Mouse (Mus musculus) ovary, adult 2 months (tissue): ENCODE data around the gene Ucn. TPM values are rescaled to one million over a fixed set of nuclear protein-coding genes. Genes with fewer than 3 reads are reported as not detected.

Source experiments
- polyA plus RNA-seq: library from polyadenylated mRNA; depleted of rRNA; stranded (reverse); fragments of >200 nt; gene quantifications from 2 replicates; pipeline ENCODE4 v1.2.3, GENCODE M21; 2012; rRNA removed

The Ucn gene
- not detected in 2 replicates for polyA plus RNA-seq

DNA sequence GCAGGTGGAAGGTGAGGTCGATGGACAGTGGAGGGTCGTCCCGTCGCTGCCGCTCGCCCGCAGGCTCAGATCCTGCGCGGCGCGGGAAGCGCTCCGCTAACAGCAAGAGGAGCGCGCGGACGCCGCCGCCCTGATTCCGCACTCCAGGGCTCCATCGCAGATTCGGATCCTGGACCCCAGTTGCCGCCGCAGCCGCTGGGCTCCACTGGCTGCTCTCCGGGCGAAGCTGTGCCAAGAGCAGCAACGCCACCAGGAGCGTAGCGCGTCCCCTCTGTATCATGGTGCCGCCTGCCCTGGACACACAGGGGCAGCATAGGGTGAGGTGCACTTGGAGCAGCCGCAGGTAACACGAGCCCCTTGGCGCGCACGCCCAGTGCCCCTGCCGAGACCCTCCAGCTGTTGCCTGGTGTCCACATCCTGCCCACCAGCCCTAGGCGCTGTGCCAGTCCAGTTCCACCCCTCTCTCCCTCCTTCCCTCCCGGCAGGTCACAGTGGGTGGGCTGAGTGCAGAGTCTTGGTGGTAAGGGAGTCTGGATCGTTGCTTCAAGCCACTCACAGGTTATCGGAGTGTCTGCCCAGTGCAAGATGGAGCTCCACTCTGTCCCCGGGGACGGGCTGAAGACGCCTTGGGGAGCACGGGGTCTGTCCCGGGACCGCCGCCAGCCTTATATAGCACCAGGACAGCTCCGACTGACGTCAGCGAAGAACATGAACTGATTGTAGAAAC, at the start of gene Ucn:
Gene Ucn, minus strand, starts transcription at position 589 of the 727 bp plus-strand sequence.

DNA sequence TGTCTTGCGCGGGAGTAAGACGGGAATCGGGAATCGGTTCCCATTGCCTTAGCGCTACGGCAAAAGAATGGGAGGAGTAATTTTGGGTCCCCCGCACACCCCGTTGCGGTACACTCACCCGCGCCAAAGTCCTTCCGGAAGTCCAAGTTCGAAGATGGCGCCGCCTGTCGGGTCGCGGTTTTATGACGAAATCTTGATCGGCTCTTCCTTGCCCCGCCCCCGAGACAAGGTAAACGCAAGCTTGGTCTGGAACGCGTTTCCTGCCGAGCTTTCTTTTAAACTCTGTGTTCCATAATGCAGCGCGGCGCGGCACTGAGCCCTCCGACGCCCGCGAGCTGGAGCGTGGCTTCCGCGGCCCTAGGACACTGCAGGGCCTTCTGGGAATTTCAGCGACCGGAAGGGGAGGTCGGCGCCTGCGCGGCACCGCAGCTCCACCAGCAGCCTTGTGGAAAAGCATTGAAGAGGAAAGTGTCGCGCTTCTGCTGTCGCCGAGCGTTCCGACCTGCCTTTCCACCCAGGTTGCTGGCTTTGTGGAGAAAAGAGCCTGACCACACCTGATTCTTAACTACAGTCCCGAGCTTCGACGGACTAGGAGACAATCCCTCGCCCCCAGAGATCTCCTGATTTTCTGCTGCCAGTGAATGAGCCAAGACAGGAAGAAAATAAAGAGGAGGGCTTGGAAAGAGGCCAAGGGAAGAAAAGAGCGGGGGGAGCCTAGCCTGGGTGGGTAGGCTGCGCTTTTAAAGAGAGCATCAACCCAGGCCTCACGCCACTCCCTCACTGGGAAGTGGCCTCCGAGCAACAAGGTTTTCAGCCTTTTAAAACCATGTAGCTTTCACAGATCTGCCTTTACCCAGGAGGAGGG, 41.4 kb upstream of the Ucn start, which contains the start of the genes Gm29609 and Gtf3c2:
Gene Gm29609, minus strand, starts transcription at position 146 of the 865 bp plus-strand sequence.
Gene Gtf3c2, minus strand, starts transcription at position 379 of the 865 bp plus-strand sequence.

DNA sequence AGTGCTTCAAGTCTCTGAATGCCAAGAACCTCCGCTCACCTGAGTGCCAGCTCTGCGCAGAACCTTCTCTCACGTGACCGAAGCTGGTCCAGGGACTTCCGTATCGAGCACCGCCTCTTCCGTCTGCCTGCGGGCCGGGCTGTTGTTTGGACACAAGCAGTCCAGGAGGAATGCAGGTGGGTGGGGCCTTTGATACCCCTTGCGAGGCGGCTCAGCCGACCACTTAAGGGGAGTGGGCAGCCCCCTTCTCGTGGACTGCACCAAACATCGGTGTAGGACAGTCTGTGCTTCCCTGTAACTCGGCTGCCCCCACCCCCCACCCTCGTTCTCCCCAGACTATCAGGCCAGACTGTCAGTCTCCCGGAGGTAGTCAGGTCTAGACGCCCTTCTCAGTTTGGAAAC, 15.5 kb upstream of the Ucn start, which contains the start of gene Mpv17:
Gene Mpv17, minus strand, starts transcription at position 100 of the 402 bp plus-strand sequence.

DNA sequence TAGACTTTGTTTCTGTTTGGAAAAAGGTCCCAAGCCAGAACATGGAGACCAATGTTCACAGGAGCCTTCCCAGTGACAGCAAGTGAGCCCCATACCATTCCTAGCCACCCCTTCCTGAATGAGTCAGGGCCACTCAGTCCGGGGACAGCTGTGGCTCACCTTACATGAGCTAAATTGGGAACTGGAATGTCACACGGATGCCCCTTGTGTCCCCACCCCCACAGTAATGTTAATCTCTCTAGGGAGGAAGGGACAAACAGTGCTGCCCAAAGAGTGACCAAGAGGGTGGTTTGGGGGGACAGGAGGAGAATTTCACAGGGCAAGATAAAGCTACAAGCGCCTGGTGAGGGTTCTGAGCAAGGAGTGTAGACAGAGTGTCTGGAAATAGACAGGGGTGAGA, 22.3 kb downstream of the Ucn start, which contains the start of gene Trim54:
Gene Trim54, plus strand, starts transcription at position 359 of the 400 bp plus-strand sequence.

DNA sequence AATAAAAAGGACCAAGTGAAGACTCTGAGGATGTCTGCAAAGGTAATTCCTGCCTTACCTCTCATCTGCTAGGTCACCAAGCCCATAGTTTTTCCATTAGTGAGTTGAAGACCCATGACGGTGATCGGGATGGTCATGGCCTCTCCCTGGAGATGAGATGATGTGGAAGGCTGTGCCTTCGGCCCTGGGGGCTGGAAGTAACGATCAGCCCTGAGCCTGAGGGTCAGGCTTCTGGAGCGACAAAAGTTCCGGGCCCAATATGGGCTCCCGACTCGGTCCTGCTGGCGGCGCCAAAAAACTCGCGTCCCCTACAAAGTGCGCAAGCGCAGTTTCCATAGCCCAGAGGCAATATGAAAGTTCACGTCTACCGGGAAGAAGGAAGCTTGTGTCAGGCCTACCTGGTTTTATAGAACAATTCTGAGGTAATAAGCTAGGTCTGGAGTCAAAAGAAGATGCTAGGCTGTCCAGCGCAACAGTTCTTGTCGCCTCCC, 30.6 kb downstream of the Ucn start, which contains the start of gene Slc30a3:
Gene Slc30a3, minus strand, starts transcription at position 238 of the 491 bp plus-strand sequence.

DNA sequence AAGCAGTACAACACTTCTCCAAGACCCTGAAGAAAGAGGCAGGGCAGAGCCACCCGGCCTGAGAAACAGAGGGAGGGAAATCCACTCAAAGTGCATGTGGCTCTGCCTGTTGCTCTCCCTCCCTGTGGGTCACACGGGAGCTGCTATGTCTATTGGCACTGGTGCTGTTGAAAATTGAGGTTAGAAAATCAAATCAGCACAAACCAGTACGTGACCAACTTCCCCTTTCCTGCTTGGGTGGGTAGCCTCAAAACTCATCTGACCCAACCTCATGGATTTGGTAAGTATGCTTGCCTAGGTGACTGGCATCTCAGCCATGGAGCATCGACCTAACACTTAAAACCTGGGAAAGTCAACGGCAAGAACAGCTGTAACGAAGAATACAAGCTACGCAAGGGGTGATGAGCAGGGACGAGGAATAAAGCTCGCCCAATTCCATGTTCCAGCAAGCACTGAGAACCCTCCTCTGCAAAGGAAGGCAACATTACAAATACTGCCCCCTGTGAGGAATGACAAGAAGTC, 32.8 kb downstream of the Ucn start, which contains the start of gene Dnajc5g:
Gene Dnajc5g, plus strand, starts transcription at position 472 of the 522 bp plus-strand sequence.

Other genes starting within 250 kb of the Ucn start
- gene Ost4, start 231.0 kb downstream of the Ucn start, polyA plus RNA-seq = 183 and 253 TPM in 2 replicates
- gene Emilin1, start 225.4 kb downstream of the Ucn start, polyA plus RNA-seq = 224 and 300 TPM in 2 replicates
- 67.5 and 91.3 TPM in 2 replicates for gene Khk, start 217.4 kb downstream of the Ucn start, polyA plus RNA-seq
- gene Cgref1, start 193.2 kb downstream of the Ucn start, polyA plus RNA-seq = 10.4 and 10.6 TPM in 2 replicates
- 339 and 366 TPM in 2 replicates for gene Preb, start 178.5 kb downstream of the Ucn start, polyA plus RNA-seq
- 14.7 and 15.3 TPM in 2 replicates for gene Tcf23, start 170.2 kb downstream of the Ucn start, polyA plus RNA-seq
- 117 and 121 TPM in 2 replicates for gene Atraid, start 90.5 kb downstream of the Ucn start, polyA plus RNA-seq
- 31.7 and 33.3 TPM in 2 replicates for gene Slc5a6, start 89.9 kb downstream of the Ucn start, polyA plus RNA-seq
- gene Cad, start 84.0 kb downstream of the Ucn start, polyA plus RNA-seq = 76.0 and 78.1 TPM in 2 replicates
- 0.10 TPM in 1 of 2 replicates, not detected in the other for gene Dnajc5g, start 32.5 kb downstream of the Ucn start, polyA plus RNA-seq
- gene Slc30a3, start 30.6 kb downstream of the Ucn start, polyA plus RNA-seq = 18.2 and 19.2 TPM in 2 replicates
- not detected in 2 replicates for gene Trim54, start 22.1 kb downstream of the Ucn start, polyA plus RNA-seq
- 103 and 145 TPM in 2 replicates for gene Mpv17, start 15.4 kb upstream of the Ucn start, polyA plus RNA-seq
- gene Gm29609, start 41.1 kb upstream of the Ucn start, polyA plus RNA-seq = 3.5 and 6.0 TPM in 2 replicates
- gene Gtf3c2, start 41.3 kb upstream of the Ucn start, polyA plus RNA-seq = 43.0 and 59.5 TPM in 2 replicates
- 110 and 123 TPM in 2 replicates for gene Snx17, start 54.4 kb upstream of the Ucn start, polyA plus RNA-seq
- gene Eif2b4, start 54.6 kb upstream of the Ucn start, polyA plus RNA-seq = 58.4 and 95.8 TPM in 2 replicates
- 86.1 and 89.2 TPM in 2 replicates for gene Zfp513, start 63.5 kb upstream of the Ucn start, polyA plus RNA-seq
- gene Ppm1g, start 81.9 kb upstream of the Ucn start, polyA plus RNA-seq = 107 and 169 TPM in 2 replicates
- gene Nrbp1, start 102.0 kb upstream of the Ucn start, polyA plus RNA-seq = 256 and 269 TPM in 2 replicates
- gene Gm9970, start 102.4 kb upstream of the Ucn start, polyA plus RNA-seq = 1.1 and 2.3 TPM in 2 replicates
- 75.9 and 76.0 TPM in 2 replicates for gene Krtcap3, start 112.9 kb upstream of the Ucn start, polyA plus RNA-seq
- gene Ift172, start 152.3 kb upstream of the Ucn start, polyA plus RNA-seq = 60.1 and 67.6 TPM in 2 replicates
- gene Fndc4, start 157.3 kb upstream of the Ucn start, polyA plus RNA-seq = 71.9 and 95.0 TPM in 2 replicates
- gene Gckr, start 158.6 kb upstream of the Ucn start, polyA plus RNA-seq = 2.5 and 4.1 TPM in 2 replicates